Mouse (Mus musculus) spleen, adult 2 months (tissue): Measurements from ENCODE around the gene Gclm.

Source experiments
- CTCF ChIP-seq: fragments of 200-500 bp; IDR thresholded peaks from 2 replicates; pipeline ENCODE4 v1.5.1; 2011; ENCODE audit warnings: mild to moderate bottlenecking, inconsistent platforms; ENCODE audit not compliant: insufficient read depth, insufficient read length, insufficient replicate concordance; ENCODE audit errors: extremely low read depth
- POLR2A ChIP-seq: fragments of 200-500 bp; IDR thresholded peaks from 2 replicates; pipeline ENCODE4 v1.6.1; 2011; ENCODE audit warnings: low read depth, low read length, inconsistent platforms

DNA sequence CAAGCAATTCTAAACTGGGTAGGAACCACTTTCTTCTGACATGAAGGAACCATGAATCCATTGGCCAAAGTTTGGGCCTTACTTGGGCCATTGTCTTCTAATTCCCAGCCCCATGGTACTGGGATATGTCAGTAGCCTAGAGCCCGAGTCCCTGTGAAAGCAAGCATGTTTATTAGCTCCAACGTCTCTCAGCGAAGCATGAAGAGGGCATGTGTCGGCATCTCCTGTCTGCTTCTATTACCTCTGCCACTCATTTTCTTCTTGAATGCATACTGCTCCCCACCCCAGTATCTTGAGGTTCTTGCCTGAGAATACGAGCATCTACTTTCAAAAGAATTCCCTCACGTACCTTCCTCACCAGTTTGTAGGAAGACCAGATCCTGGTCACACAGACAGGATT lies 39.6 kb upstream of the Gclm start:
- TF ChIP-seq CTCF: no peak
- TF ChIP-seq POLR2A: no peak
